Mouse (Mus musculus): ENCODE data around the gene Ptpa. TPM values are rescaled to one million over a fixed set of nuclear protein-coding genes. Genes with fewer than 3 reads are reported as not detected.
"Not testable (repeated sequence)": the region's sequence is repeated elsewhere in the genome, so short reads cannot be mapped to it uniquely, and the experiment has no call there.

The Ptpa gene
- total RNA-seq, 2 experiments from 2014 or later: 152 to 168 TPM

DNA sequence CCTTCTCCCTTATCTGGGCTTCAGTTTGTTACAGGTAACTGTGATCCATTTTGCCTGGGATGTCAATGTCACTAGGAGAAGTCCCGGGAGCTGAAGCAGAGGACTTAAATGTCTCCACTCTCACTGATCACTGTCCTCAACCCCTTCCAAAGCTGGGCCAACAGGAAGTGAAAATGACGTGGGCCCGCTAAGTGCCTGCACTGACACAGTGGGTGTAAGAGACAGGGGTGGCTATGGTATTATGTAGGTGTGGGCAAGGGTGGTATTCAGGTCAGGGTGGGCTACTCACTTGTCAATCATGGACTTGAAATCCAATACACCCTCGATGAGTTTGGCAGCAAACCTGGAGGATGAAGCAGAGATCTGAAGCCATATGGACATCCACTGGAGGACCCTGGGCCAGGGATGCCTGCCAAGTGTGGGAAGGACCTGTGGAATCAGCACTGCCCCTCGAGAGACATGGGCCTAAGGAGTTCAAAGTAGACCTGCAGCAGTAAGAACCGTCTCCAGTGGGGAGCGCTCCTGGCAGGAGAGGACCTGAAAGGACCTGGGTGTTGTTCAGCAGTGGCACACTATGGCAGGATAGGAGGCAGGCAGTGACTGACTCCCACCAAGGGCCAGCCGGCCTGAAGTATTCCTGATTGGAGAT is 7.3 kb upstream of the Ptpa start:
- DNase-seq (ENCODE audit: low spot score in 2 of 2): no peak
- TF ChIP-seq CTCF (conservative IDR thresholded peaks at IDR 0.05): no peak
- Histone ChIP-seq H3K4me3 (no peak overlapping the region), H3K27ac (no peak overlapping the region)

DNA sequence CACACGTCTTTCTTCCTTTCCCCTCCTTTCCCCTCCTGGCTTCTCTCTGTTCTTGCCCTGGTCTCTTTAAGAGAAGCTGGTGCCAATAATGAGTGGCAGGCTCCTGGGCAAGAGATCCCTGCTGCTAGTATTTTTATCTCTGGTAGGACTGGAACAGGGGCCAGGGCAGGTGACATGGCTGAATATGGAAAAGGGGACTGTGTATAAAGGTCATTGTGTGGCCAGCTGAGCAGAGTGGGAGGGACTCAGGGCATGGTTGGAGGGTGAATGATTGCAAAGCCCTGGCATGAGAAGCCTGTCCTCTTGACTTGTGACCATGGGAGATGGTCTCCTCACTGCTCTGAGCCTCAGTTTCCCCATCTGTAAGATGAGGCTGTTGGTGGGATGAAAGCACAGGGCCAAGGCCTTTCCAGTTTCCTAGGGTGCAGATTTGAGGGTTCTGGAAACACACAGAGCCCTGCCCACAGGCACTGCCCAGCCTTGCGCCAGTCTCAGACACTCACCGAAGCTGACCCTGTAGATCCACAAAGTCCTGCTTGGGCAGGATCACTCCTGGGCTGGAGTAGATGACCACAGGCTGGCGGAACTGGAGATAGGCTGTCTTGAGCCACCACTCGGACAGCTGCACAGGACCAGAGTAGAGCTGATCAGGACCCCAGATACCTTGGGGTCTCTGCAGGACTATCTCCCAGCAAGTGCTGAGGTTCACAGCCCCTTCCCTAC is 6.2 kb upstream of the Ptpa start:
- TF ChIP-seq CTCF (conservative IDR thresholded peaks at IDR 0.05): no peak
- no peak for DNase-seq (ENCODE audit: low spot score in 2 of 2)

DNA sequence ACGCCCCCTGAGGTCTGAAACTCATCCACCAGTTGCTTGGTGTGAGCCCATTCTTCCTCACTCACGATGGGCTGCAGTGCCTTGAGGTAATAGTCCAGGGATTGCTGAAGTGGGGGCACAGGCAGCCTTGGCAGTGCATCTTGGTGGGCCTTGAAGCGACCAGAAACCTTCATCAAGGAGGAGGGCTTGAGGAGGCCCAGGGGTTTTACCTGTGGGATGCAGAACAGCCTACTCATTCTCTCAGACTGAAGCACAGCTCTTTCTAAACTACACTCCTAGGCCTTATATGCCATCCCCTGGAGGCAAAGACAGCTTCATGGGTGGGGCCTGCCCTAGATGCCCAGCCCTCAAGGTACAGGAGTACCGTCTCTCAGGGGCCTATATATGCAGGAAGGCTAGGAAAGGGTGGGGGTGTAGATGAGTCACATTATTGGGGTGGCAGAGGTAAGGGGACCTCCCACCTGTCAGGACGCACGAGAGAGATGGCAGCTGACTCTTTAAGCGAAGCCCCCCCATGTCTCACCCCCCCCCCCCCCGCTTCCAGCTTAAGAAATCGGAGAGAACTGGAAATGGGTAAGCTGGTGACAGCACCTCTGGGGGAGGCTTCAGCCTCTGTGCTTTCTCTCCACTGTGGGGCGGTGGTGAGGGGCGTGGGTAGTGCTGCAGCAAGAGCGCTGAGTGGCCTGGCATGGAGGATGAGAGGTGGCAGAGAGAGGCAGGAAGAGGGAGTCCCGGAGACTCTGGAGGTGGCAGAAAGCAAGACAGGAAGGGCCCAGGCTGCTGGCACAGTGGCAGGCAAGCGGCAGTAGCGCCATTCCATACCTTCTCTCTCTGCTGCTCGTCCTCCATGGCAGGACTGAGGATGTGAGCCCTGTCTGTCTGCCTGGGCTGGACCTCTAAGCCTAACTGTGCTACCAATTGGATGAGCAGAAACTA is 2.5 kb upstream of the Ptpa start:
- peak; percentile 55 to 62 for DNase-seq (ENCODE audit: low spot score in 2 of 2)
- Histone ChIP-seq H3K27ac (peak overlapping the region; percentile 98), H3K4me3 (peak overlapping the region; percentile 93)
- peak; percentile 48 for TF ChIP-seq CTCF (conservative IDR thresholded peaks at IDR 0.05)

More for the DNA sequence above, 6.2 kb upstream of the Ptpa start:
- Histone ChIP-seq H3K4me3 (no peak overlapping the region), H3K27ac (no peak overlapping the region)

DNA sequence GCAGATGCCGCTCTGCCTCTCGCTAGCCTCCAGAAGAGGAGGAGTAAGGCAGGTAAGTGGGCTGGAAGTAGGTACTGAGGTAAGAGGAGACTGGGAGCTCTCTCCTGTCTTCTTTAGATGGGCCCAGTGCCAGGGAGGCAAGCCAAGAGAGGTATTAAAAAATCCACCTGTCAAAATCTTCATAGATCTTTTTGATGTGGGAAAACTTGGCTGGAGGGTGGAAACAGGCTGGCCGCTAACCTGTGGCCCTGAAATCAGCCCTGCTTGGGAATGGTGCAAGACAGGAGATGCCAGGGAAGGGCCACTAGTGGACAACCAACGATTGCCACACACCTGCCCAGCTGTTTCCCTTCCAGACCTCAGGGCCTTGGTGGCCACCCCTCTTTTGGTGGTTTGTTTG is 1.7 kb upstream of the Ptpa start:
- Histone ChIP-seq H3K27ac (peak overlapping the region; percentile 98), H3K4me3 (peak overlapping the region; percentile 93)
- no peak for DNase-seq (ENCODE audit: low spot score in 2 of 2)
- no peak for TF ChIP-seq CTCF (conservative IDR thresholded peaks at IDR 0.05)

DNA sequence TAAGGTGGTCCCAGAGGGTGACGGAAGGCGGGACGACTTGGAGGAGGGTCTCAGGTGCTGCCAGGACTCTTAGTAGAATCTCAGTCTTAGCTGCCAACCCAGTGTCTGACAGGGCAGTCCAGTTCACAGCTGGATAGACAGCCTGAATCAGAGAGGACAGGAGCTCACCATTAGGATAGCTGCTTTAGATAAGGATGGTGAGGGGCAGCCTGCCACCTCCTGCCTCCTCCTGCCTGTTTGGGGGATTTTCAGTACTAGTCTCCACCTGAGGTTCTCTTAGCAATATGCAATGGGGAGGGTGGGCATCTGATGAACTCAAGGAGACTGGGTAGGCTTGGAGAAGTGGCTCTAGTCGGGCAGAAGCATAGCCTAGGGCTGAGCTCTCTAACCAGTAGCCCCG is 1.2 kb upstream of the Ptpa start:
- no peak for TF ChIP-seq CTCF (conservative IDR thresholded peaks at IDR 0.05)
- H3K27ac ChIP-seq: peak overlapping the region; percentile 98
- H3K4me3 ChIP-seq: peak overlapping the region; percentile 93
- no peak for DNase-seq (ENCODE audit: low spot score in 2 of 2)

DNA sequence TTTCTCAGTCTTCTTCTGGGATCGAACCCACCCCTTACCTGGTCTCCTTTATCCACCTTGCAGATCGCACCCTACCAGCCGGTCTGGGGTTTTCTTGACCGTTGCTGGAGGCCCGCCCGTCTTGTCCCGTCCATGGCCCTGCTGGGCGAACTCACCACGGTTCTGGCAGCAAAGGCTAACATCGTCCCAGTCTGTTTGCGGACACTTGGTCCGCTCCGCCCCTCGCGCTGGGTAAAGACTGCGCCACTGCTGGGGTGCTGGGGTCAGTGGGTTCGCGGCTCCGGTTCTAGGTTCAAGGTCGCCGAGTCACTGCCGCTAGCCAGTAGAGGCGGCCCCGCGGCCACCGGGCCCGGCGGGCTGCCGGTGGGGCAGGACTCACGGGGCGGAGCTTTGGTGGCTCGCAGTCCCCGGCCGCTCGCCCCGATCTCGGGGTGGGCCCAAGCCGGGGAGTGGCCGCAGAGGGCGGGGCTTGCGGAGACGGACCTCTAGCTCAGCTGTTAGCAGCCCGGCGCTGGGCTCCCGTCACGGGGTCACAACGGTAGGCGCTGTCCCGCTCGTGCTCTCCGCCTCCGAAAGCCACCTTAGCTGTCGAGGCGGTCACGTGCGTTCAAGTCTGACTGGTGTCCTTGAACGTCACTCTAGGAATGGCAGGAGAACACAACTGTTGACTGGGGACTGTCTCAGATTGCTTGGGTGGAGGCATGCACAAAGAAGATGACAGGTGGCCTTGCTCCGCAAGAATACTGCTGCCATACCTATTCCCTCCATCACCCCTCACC is 493 bp upstream of the Ptpa start, which contains the start of gene Crat:
Gene Crat (minus strand): TSS at position 657 of the 779 bp plus-strand sequence.
- no peak; the same call in 1 of the 2 replicates for TF ChIP-seq CTCF (conservative IDR thresholded peaks at IDR 0.05)
- Histone ChIP-seq H3K4me3 (peak within 1 kb of the TSS; percentile 93), H3K27ac (peak within 1 kb of the TSS; percentile 98)
- peak; percentile 86 to 92 for DNase-seq (ENCODE audit: low spot score in 2 of 2)

DNA sequence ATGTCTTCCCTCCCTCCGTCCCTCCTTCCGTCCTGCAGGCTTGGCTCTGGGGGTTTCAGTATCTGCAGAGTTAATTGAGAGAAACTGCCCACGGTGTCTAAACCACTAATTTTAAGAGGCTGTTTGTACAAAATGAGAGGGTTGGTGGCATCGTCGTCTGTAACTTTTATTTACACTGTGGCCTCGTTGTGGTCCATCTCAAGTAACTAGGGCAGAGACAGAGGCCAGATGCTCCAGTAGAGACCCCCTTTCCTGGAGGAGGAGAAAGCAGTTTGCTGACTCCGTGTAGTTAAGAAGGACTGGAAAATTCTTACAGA is 768 bp downstream of the Ptpa start:
- no peak for DNase-seq (ENCODE audit: low spot score in 2 of 2)
- Histone ChIP-seq H3K4me3 (peak overlapping the region; percentile 93), H3K27ac (peak overlapping the region; percentile 98)
- TF ChIP-seq CTCF (conservative IDR thresholded peaks at IDR 0.05): no peak

DNA sequence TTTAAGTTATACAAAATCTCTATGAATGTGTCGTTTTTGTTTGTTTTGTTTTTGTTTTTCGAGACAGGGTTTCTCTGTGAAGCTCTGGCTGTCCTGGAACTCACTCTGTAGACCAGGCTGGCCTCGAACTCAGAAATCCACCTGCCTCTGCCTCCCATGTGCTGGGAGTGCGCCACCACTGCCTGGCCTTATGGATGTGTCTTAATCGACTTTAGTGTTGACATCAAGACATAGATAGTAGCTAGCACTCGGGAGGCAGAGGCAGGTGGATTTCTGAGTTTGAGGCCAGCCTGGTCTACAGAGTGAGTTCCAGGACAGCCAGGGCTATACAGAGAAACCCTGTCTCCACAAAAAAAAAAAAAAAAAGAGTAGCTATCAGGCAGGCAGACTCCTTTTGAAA is 1.3 kb downstream of the Ptpa start:
- not testable (repeated sequence) for H3K4me3 ChIP-seq; H3K27ac ChIP-seq; DNase-seq (ENCODE audit: low spot score in 2 of 2)

DNA sequence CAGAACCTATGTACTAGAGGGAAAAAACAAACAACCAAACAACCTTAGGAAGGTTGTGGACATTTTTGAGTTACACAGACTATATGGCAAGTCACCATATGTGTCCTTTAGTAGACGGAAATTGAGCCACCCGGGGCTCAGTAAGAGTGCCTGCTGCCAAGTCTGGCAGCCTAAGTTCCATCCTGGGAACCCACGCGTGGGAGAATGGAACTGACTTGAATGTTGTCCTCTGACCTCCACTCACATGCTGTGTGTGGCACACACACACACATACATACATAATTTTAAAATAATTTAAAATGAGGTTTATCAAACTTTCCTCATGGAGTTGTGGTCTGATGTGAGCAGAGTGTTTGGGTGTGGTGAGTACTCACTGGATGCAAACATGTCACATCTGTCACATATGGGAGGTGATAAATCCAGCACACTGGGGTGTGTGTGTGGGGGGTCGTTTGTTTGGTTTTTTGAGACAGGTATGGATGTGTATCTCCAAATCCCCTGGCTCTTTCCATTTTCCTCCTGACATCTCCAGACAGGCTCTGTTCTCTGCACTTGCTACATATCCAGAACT is 1.8 kb downstream of the Ptpa start:
- no peak for TF ChIP-seq CTCF (conservative IDR thresholded peaks at IDR 0.05)
- Histone ChIP-seq H3K27ac (peak overlapping the region; percentile 61; the same call in 1 of the 2 replicates), H3K4me3 (no peak overlapping the region)
- DNase-seq (ENCODE audit: low spot score in 2 of 2): no peak

DNA sequence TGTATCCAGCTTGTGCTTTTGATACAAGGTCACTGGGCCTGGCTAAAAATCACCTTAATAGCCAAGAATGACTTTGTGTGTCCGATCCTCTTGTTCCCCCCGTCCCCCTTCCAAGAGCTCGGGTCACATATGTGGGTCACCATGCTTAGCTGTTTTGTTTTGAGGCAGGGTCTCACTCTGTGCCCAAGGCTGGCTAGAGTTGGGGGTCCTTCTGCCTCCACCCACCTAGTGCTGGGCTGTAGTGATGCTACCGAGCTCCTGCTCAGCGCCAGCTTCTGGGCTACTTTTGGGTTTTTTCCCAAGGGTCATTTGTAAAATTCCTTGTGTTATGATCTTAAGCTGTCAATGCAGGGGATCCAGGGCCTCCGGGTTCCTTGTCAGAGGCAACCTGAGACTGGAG is 2.4 kb downstream of the Ptpa start:
- no peak for DNase-seq (ENCODE audit: low spot score in 2 of 2)
- Histone ChIP-seq H3K4me3 (no peak overlapping the region), H3K27ac (peak overlapping the region; percentile 61; the same call in 1 of the 2 replicates)
- no peak for TF ChIP-seq CTCF (conservative IDR thresholded peaks at IDR 0.05)

DNA sequence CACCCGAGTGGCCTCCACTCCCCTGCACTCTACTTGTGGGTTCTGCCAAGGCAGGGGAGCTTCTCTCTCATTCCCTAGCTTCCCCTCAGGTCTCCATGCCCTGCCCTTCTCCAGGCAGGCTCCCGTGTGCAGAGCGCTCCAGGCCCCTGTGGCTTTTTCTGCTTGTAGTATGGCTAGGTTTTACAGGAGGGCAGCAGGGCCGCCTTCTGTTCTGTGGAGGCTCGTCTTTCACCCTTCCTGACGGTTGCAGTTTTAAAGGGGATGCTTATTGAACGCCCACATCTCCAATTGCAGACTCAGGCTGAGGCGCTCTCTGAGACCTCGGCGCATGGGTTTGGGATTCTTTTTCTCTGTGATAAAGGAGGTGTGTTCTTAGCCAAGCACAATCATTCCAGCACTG is 3.3 kb downstream of the Ptpa start:
- peak overlapping the region; percentile 61 for H3K27ac ChIP-seq
- DNase-seq (ENCODE audit: low spot score in 2 of 2): no peak
- no peak for TF ChIP-seq CTCF (conservative IDR thresholded peaks at IDR 0.05)
- H3K4me3 ChIP-seq: no peak overlapping the region

DNA sequence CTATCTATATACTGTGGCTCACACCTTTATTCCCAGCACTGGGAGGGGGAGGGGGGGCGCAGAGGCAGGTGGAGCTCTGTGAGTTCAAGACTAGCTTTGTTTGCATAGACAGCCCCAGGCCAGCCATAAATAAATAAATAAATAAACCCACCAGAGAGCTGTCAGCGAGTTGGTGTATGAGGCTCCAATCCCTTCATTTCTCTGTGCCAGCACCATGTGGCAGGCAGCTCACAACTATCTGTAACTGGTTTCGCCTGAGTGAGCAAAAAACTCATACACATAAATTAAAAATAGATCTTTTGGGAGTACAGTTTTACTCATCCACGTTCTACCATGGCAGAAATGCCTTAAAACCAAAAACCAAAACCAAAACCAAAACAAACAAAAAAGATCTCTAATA is 5.6 kb downstream of the Ptpa start:
- no peak overlapping the region for H3K27ac ChIP-seq
- DNase-seq (ENCODE audit: low spot score in 2 of 2): no peak
- no peak overlapping the region for H3K4me3 ChIP-seq
- no peak for TF ChIP-seq CTCF (conservative IDR thresholded peaks at IDR 0.05)
